Mouse (Mus musculus) spleen, adult 2 months (tissue): Measurements from ENCODE around the gene Ctrc.

Experiments
- CTCF ChIP-seq: fragments of 200-500 bp; IDR thresholded peaks from 2 replicates; pipeline ENCODE4 v1.5.1; 2011; ENCODE audit warnings: mild to moderate bottlenecking, inconsistent platforms; ENCODE audit not compliant: insufficient read depth, insufficient read length, insufficient replicate concordance; ENCODE audit errors: extremely low read depth
- POLR2A ChIP-seq: fragments of 200-500 bp; IDR thresholded peaks from 2 replicates; pipeline ENCODE4 v1.6.1; 2011; ENCODE audit warnings: low read depth, low read length, inconsistent platforms

DNA sequence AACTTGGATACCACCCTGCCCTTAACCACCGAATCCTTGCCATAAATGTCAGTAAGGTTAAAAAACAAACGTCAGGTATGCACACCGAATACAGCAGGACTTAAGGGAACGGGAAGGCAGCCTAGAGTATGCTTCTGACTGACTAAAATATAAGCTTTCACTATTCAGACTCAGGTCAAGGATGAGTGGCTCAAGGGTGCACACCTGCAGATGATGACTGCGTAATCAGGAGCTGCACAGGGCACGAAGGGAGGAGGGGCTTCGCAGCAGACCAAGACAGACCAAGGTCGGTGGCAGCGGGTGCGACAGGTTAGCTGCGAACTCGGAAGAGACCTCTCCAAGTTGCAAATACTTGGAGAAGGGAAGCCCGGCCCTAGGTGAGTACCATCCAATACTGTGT, 60.0 kb downstream of the Ctrc start:
- TF ChIP-seq CTCF = no peak
- TF ChIP-seq POLR2A = no peak
